Mouse (Mus musculus): ENCODE results near the gene Msh5.

DNA sequence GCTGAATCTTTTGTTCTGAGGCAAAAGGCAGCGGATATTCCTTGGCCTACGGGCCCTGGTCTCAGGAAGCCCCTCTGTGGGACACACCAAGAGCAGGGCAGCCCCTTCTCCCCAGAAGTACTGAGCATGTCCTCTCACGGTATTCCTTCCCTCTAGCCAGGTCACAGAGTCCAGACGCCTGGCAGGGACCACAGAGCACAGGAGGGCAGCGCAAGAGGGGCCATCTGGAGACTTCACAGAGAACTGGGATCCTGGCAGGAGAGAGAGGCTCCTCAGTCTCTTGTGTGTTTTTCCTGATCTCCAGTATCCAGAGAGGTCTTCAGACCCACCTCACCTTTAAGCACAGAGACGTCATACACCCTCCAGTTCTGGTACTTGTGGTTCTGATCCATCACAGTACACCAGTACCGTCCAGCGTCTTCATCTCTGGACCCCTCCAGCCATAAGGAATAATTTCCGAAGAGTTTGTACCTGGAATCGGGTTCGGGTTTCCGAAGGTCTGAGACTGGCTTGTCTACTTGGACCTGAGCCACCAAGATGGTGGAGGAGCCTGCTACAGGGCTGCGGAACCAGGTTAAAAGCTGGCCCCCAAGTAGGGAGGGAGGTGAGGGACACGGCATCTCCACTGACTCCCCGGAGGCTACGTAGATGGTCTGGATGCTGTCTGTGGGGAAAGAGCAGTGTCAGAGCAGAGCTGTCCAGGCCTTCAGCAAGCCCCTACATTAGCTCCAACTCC, 36.5 kb upstream of the Msh5 start:
- TF ChIP-seq POLR2A (IDR thresholded peaks at IDR 0.05; ENCODE audit: borderline replicate concordance, control insufficient read depth, low read depth, low read length) = no peak
- TF ChIP-seq CTCF (IDR thresholded peaks at IDR 0.05; ENCODE audit: control insufficient read depth, insufficient read depth, low read length) = no peak

Data from bone marrow, adult 2 months (tissue).